Mouse (Mus musculus): ENCODE measurements around the gene Helt. TPM values are rescaled to one million over a fixed set of nuclear protein-coding genes. Genes with fewer than 3 reads are reported as not detected.
"Not testable (repeated sequence)": the region's sequence is repeated elsewhere in the genome, so short reads cannot be mapped to it uniquely, and the experiment has no call there.

The Helt gene
- polyA plus RNA-seq, 1 experiment from 2014 or later: 1.1 TPM

DNA sequence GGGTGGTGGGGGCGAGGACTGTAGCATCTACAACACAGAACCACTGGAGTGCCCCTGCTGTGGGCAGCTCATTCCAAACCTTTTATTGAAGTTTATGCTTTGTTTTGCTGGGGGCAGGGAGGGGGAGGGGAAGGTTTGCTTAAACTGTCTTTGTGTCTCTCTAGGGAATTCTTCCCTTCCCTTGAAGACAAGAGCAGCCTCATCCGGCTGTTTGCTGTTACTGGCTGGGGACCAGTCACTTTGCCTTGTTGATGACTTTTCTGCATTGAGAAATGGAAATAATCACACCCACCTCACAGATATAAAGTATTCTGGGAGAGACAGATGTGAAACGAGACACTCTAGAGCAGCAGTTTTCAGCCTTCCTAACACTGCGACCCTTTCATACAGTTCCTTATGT lies 27.7 kb downstream of the Helt start:
- no peaks in the 10 kb centered on the region for H3K4me1 ChIP-seq (replicated peaks; ENCODE audit: control insufficient read depth, insufficient read depth, low read length)
- H3K27me3 ChIP-seq (ENCODE audit: control insufficient read depth, insufficient read depth, low read length): peaks cover 3% of the 10 kb centered on the region; the same call in 1 of the 2 replicates
- H3K27ac ChIP-seq (ENCODE audit: low read depth, low read length): no peak overlapping the region
- H3K36me3 ChIP-seq (ENCODE audit: control insufficient read depth, insufficient read depth, low read length): no peaks in the 10 kb centered on the region
- ATAC-seq (ENCODE audit: low FRiP score) (no peak), DNase-seq (ENCODE audit: low spot score) (no peak)
- no peak overlapping the region for H3K4me3 ChIP-seq (ENCODE audit: low read depth, low read length)
- H3K4me2 ChIP-seq (replicated peaks; ENCODE audit: low read depth, low read length): no peak overlapping the region
- no peaks in the 10 kb centered on the region for H3K9me3 ChIP-seq (ENCODE audit: control insufficient read depth, low read length)
- H3K9ac ChIP-seq (ENCODE audit: low read depth, low read length): no peak overlapping the region
- 44% methylated on average over 4 of the region's 4 CpGs for WGBS

- DNase-seq (ENCODE audit: low spot score); H3K9me3 ChIP-seq (ENCODE audit: control insufficient read depth, low read length); H3K36me3 ChIP-seq (ENCODE audit: control insufficient read depth, insufficient read depth, low read length); ATAC-seq (ENCODE audit: low FRiP score); H3K9ac ChIP-seq (ENCODE audit: low read depth, low read length); H3K4me1 ChIP-seq (replicated peaks; ENCODE audit: control insufficient read depth, insufficient read depth, low read length); H3K27me3 ChIP-seq (ENCODE audit: control insufficient read depth, insufficient read depth, low read length); H3K27ac ChIP-seq (ENCODE audit: low read depth, low read length); H3K4me3 ChIP-seq (ENCODE audit: low read depth, low read length); H3K4me2 ChIP-seq (replicated peaks; ENCODE audit: low read depth, low read length): not testable (repeated sequence)
- WGBS: 88% methylated on average over 4 of the region's 4 CpGs
These were observed 30.3 kb downstream of the Helt start for GRCm38 (mm10) chr8:46264206-46264605.

- Histone ChIP-seq H3K9me3 (ENCODE audit: control insufficient read depth, low read length) (no peaks in the 10 kb centered on the region), H3K4me3 (ENCODE audit: low read depth, low read length) (no peak overlapping the region), H3K27ac (ENCODE audit: low read depth, low read length) (no peak overlapping the region), H3K4me2 (replicated peaks; ENCODE audit: low read depth, low read length) (peak overlapping the region; percentile 5; the same call in 1 of the 2 replicates), H3K9ac (ENCODE audit: low read depth, low read length) (no peak overlapping the region), H3K36me3 (ENCODE audit: control insufficient read depth, insufficient read depth, low read length) (no peaks in the 10 kb centered on the region), H3K4me1 (replicated peaks; ENCODE audit: control insufficient read depth, insufficient read depth, low read length) (0 out of 2 replicates have a peak, but pooled peaks cover 2% of the 10 kb centered on the region), H3K27me3 (ENCODE audit: control insufficient read depth, insufficient read depth, low read length) (no peaks in the 10 kb centered on the region)
- no peak for DNase-seq (ENCODE audit: low spot score)
- 35% methylated on average over 19 of the region's 19 CpGs for WGBS
- no peak for ATAC-seq (ENCODE audit: low FRiP score)
These were observed 36.4 kb downstream of the Helt start for GRCm38 (mm10) chr8:46257921-46258682.

DNA sequence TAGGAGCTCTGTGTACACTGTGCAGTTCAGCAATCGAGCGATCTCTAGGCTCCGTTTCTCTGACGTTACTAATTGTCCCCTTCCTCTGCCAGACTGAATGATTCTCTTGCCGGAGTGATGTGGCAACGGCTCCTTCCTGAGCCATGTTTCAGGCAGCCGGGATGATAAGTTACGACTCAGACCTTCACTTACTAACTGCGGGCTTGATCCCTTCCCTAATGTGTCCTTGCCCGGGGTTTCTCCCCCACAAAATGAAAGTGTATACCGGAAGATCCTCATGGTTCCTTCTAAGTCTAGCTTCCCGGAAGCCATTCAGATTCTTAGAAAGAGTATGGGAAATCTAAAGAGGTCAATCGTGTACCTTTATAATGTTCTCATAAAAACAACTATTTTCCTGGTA lies 42.0 kb downstream of the Helt start:
- no peak for DNase-seq (ENCODE audit: low spot score)
- WGBS: 76% methylated on average over 13 of the region's 13 CpGs
- no peak overlapping the region for H3K9ac ChIP-seq (ENCODE audit: low read depth, low read length)

GRCm38 (mm10) chr8:46251561-46251960 lies 42.9 kb downstream of the Helt start:
- WGBS: 37% methylated on average over 10 of the region's 10 CpGs
- peaks cover 16% of the 10 kb centered on the region for H3K27me3 ChIP-seq (ENCODE audit: control insufficient read depth, insufficient read depth, low read length)
- no peak overlapping the region for H3K9ac ChIP-seq (ENCODE audit: low read depth, low read length)
- no peak overlapping the region for H3K4me3 ChIP-seq (ENCODE audit: low read depth, low read length)
- 0 out of 2 replicates have a peak overlapping the region, but pooled peaks have one; percentile 6 for H3K4me2 ChIP-seq (replicated peaks; ENCODE audit: low read depth, low read length)
- H3K4me1 ChIP-seq (replicated peaks; ENCODE audit: control insufficient read depth, insufficient read depth, low read length): no peaks in the 10 kb centered on the region
- ATAC-seq (ENCODE audit: low FRiP score) (no peak), DNase-seq (ENCODE audit: low spot score) (no peak)
- no peaks in the 10 kb centered on the region for H3K9me3 ChIP-seq (ENCODE audit: control insufficient read depth, low read length)
- no peaks in the 10 kb centered on the region for H3K36me3 ChIP-seq (ENCODE audit: control insufficient read depth, insufficient read depth, low read length)
- H3K27ac ChIP-seq (ENCODE audit: low read depth, low read length): no peak overlapping the region

More for the DNA sequence above, 42.0 kb downstream of the Helt start:
- Histone ChIP-seq H3K4me3 (ENCODE audit: low read depth, low read length) (no peak overlapping the region), H3K9me3 (ENCODE audit: control insufficient read depth, low read length) (no peaks in the 10 kb centered on the region), H3K36me3 (ENCODE audit: control insufficient read depth, insufficient read depth, low read length) (no peaks in the 10 kb centered on the region), H3K27ac (ENCODE audit: low read depth, low read length) (no peak overlapping the region), H3K27me3 (ENCODE audit: control insufficient read depth, insufficient read depth, low read length) (peaks cover 16% of the 10 kb centered on the region), H3K4me1 (replicated peaks; ENCODE audit: control insufficient read depth, insufficient read depth, low read length) (no peaks in the 10 kb centered on the region), H3K4me2 (replicated peaks; ENCODE audit: low read depth, low read length) (no peak overlapping the region)
- no peak for ATAC-seq (ENCODE audit: low FRiP score)

GRCm38 (mm10) chr8:46246346-46246745 lies 48.1 kb downstream of the Helt start:
- WGBS: 16% methylated on average over 11 of the region's 11 CpGs
- Histone ChIP-seq H3K9me3 (ENCODE audit: control insufficient read depth, low read length) (no peaks in the 10 kb centered on the region), H3K27me3 (ENCODE audit: control insufficient read depth, insufficient read depth, low read length) (peaks cover 25% of the 10 kb centered on the region), H3K27ac (ENCODE audit: low read depth, low read length) (no peak overlapping the region), H3K4me1 (replicated peaks; ENCODE audit: control insufficient read depth, insufficient read depth, low read length) (0 out of 2 replicates have a peak, but pooled peaks cover 2% of the 10 kb centered on the region), H3K9ac (ENCODE audit: low read depth, low read length) (no peak overlapping the region), H3K4me2 (replicated peaks; ENCODE audit: low read depth, low read length) (no peak overlapping the region), H3K36me3 (ENCODE audit: control insufficient read depth, insufficient read depth, low read length) (no peaks in the 10 kb centered on the region), H3K4me3 (ENCODE audit: low read depth, low read length) (no peak overlapping the region)
- no peak for ATAC-seq (ENCODE audit: low FRiP score)
- peak; percentile 52 for DNase-seq (ENCODE audit: low spot score)

GRCm38 (mm10) chr8:46242946-46243345 lies 51.5 kb downstream of the Helt start:
- no peak overlapping the region for H3K9ac ChIP-seq (ENCODE audit: low read depth, low read length)
- 40% methylated on average over 7 of the region's 7 CpGs for WGBS
- H3K36me3 ChIP-seq (ENCODE audit: control insufficient read depth, insufficient read depth, low read length): no peaks in the 10 kb centered on the region
- DNase-seq (ENCODE audit: low spot score): no peak
- no peak overlapping the region for H3K4me2 ChIP-seq (replicated peaks; ENCODE audit: low read depth, low read length)
- peaks cover 13% of the 10 kb centered on the region for H3K27me3 ChIP-seq (ENCODE audit: control insufficient read depth, insufficient read depth, low read length)
- 0 out of 2 replicates have a peak, but pooled peaks cover 2% of the 10 kb centered on the region for H3K4me1 ChIP-seq (replicated peaks; ENCODE audit: control insufficient read depth, insufficient read depth, low read length)
- H3K9me3 ChIP-seq (ENCODE audit: control insufficient read depth, low read length): no peaks in the 10 kb centered on the region
- ATAC-seq (ENCODE audit: low FRiP score): no peak
- H3K4me3 ChIP-seq (ENCODE audit: low read depth, low read length): no peak overlapping the region
- H3K27ac ChIP-seq (ENCODE audit: low read depth, low read length): no peak overlapping the region

All from hindbrain, embryonic 11.5 days (tissue).